Mouse (Mus musculus) heart, embryonic 13.5 days (tissue): ENCODE measurements around the gene Tmem254b. TPM values are rescaled to one million over a fixed set of nuclear protein-coding genes. Genes with fewer than 3 reads are reported as not detected.
"Not testable (repeated sequence)": the region's sequence is repeated elsewhere in the genome, so short reads cannot be mapped to it uniquely, and the experiment has no call there.

Experiments used
- ATAC-seq: fragments of 200-750 bp; cut with Nextera tagmentation; 2 replicates; pipeline ENCODE4 v1.8.0; 2017; ENCODE audit warnings: moderate TSS enrichment; ENCODE audit not compliant: insufficient number of reproducible peaks, low FRiP score, low TSS enrichment; ENCODE audit errors: extremely low read depth
- H3K27ac ChIP-seq: fragments of 300-500 bp; sonication (generic); replicated peaks from 2 replicates; pipeline ENCODE4 v1.5.1; 2015; ENCODE audit warnings: moderate library complexity, mild to moderate bottlenecking, inconsistent platforms
- H3K27me3 ChIP-seq: fragments of 300-500 bp; sonication (generic); replicated peaks from 2 replicates; pipeline ENCODE4 v1.6.1; 2015; ENCODE audit warnings: mild to moderate bottlenecking, inconsistent platforms
- H3K36me3 ChIP-seq: fragments of 300-500 bp; sonication (generic); 2 replicates; pipeline ENCODE4 v1.6.1; 2015; ENCODE audit warnings: mild to moderate bottlenecking, inconsistent platforms
- H3K4me1 ChIP-seq: fragments of 300-500 bp; sonication (generic); 2 replicates; pipeline ENCODE4 v1.6.1; 2015; ENCODE audit warnings: inconsistent platforms
- H3K4me2 ChIP-seq: fragments of 300-500 bp; sonication (generic); 2 replicates; pipeline ENCODE4 v1.6.1; 2015; ENCODE audit warnings: inconsistent platforms, mild to moderate bottlenecking, moderate library complexity
- H3K4me3 ChIP-seq: fragments of 300-500 bp; sonication (generic); 2 replicates; pipeline ENCODE4 v1.5.1; 2015; ENCODE audit warnings: moderate library complexity, mild to moderate bottlenecking, inconsistent platforms
- H3K9ac ChIP-seq: fragments of 300-500 bp; sonication (generic); 2 replicates; pipeline ENCODE4 v1.6.1; 2015; ENCODE audit warnings: inconsistent platforms, mild to moderate bottlenecking, moderate library complexity
- H3K9me3 ChIP-seq: fragments of 300-500 bp; sonication (generic); 2 replicates; pipeline ENCODE4 v1.6.1; 2016; ENCODE audit warnings: inconsistent platforms
- WGBS: fragments of 180-500 bp; shearing (Covaris S2); methylation state at CpG from one replicate; pipeline ENCODE4 v1.1.7; 2015; ENCODE audit warnings: mixed read lengths; 5-methylcytosine and 5-hydroxymethylcytosine counted together
- polyA plus RNA-seq: library from polyadenylated mRNA; unstranded; fragments of >200 nt; fragmentation: Nextera tagmentation; extraction: Ambion mirVana; gene quantifications from 2 replicates; pipeline ENCODE4 v1.2.1, GENCODE M21; 2015

Gene Tmem254b
- polyA plus RNA-seq: 23.7 and 25.6 TPM in 2 replicates

GRCm38 (mm10) chr14:26206926-26207247 lies at the start of gene Tmem254b:
Tmem254b (minus strand) TSS chr14:26207041.
- H3K4me3 ChIP-seq, H3K4me2 ChIP-seq, H3K27ac ChIP-seq, H3K9ac ChIP-seq, ATAC-seq, H3K4me1 ChIP-seq, H3K27me3 ChIP-seq, H3K36me3 ChIP-seq, H3K9me3 ChIP-seq: not testable (repeated sequence)
- WGBS: no CpG with 5 or more reads among the region's 10 CpGs

GRCm38 (mm10) chr14:26237183-26237582 lies 30.3 kb upstream of the Tmem254b start:
- not testable (repeated sequence) for H3K27ac ChIP-seq, H3K9ac ChIP-seq, H3K36me3 ChIP-seq, H3K4me2 ChIP-seq, H3K4me3 ChIP-seq, ATAC-seq, H3K9me3 ChIP-seq, H3K27me3 ChIP-seq, H3K4me1 ChIP-seq
- WGBS: no CpG with 5 or more reads among the region's 2 CpGs

GRCm38 (mm10) chr14:26216233-26217000 lies 9.6 kb upstream of the Tmem254b start:
- H3K4me1 ChIP-seq, H3K9ac ChIP-seq, ATAC-seq, H3K36me3 ChIP-seq, H3K27me3 ChIP-seq, H3K4me2 ChIP-seq, H3K9me3 ChIP-seq, H3K4me3 ChIP-seq, H3K27ac ChIP-seq: not testable (repeated sequence)
- no CpG with 5 or more reads among the region's 5 CpGs for WGBS

GRCm38 (mm10) chr14:26206197-26206925 lies 480 bp downstream of the Tmem254b start:
- H3K9ac ChIP-seq, H3K27ac ChIP-seq, H3K4me3 ChIP-seq, H3K4me1 ChIP-seq, H3K9me3 ChIP-seq, H3K36me3 ChIP-seq, ATAC-seq, H3K4me2 ChIP-seq, H3K27me3 ChIP-seq: not testable (repeated sequence)
- no CpG with 5 or more reads among the region's 44 CpGs for WGBS

GRCm38 (mm10) chr14:26197851-26198250 lies 9.0 kb downstream of the Tmem254b start:
- H3K27me3 ChIP-seq, ATAC-seq, H3K4me1 ChIP-seq, H3K9me3 ChIP-seq, H3K4me2 ChIP-seq, H3K9ac ChIP-seq, H3K27ac ChIP-seq, H3K36me3 ChIP-seq, H3K4me3 ChIP-seq: not testable (repeated sequence)
- no CpG with 5 or more reads among the region's 3 CpGs for WGBS

GRCm38 (mm10) chr14:26188361-26188760 lies 18.5 kb downstream of the Tmem254b start:
- not testable (repeated sequence) for ATAC-seq

GRCm38 (mm10) chr14:26186638-26187037 lies 20.2 kb downstream of the Tmem254b start:
- H3K9ac ChIP-seq, H3K27me3 ChIP-seq: not testable (repeated sequence)

More at GRCm38 (mm10) chr14:26188361-26188760, 18.5 kb downstream of the Tmem254b start:
- H3K4me3 ChIP-seq, H3K27ac ChIP-seq, H3K9me3 ChIP-seq, H3K27me3 ChIP-seq, H3K4me1 ChIP-seq, H3K36me3 ChIP-seq, H3K9ac ChIP-seq, H3K4me2 ChIP-seq: not testable (repeated sequence)
- WGBS: no CpG with 5 or more reads among the region's 8 CpGs

GRCm38 (mm10) chr14:26182380-26182779 lies 24.5 kb downstream of the Tmem254b start, which contains the start of gene Plac9b:
Plac9b (minus strand) TSS chr14:26182480.
- no CpG with 5 or more reads among the region's 10 CpGs for WGBS
- not testable (repeated sequence) for H3K9ac ChIP-seq, H3K36me3 ChIP-seq, H3K4me2 ChIP-seq, H3K4me3 ChIP-seq, H3K27me3 ChIP-seq, H3K9me3 ChIP-seq, H3K27ac ChIP-seq, H3K4me1 ChIP-seq, ATAC-seq

More at GRCm38 (mm10) chr14:26186638-26187037, 20.2 kb downstream of the Tmem254b start:
- H3K4me2 ChIP-seq, H3K36me3 ChIP-seq, H3K4me1 ChIP-seq, H3K27ac ChIP-seq, H3K4me3 ChIP-seq, H3K9me3 ChIP-seq, ATAC-seq: not testable (repeated sequence)
- WGBS: no CpG with 5 or more reads among the region's 9 CpGs

GRCm38 (mm10) chr14:26181660-26182059 lies 25.2 kb downstream of the Tmem254b start:
- H3K4me2 ChIP-seq, H3K4me1 ChIP-seq, H3K36me3 ChIP-seq, ATAC-seq, H3K9me3 ChIP-seq, H3K27ac ChIP-seq, H3K9ac ChIP-seq, H3K27me3 ChIP-seq, H3K4me3 ChIP-seq: not testable (repeated sequence)
- WGBS: no CpG with 5 or more reads among the region's 10 CpGs

- not testable (repeated sequence) for ATAC-seq, H3K4me3 ChIP-seq
- WGBS: no CpG with 5 or more reads among the region's 6 CpGs
Observed at GRCm38 (mm10) chr14:26175028-26175427, 31.8 kb downstream of the Tmem254b start.

GRCm38 (mm10) chr14:26173955-26174354 lies 32.9 kb downstream of the Tmem254b start:
- not testable (repeated sequence) for H3K27me3 ChIP-seq, H3K4me2 ChIP-seq, H3K4me3 ChIP-seq, H3K36me3 ChIP-seq, H3K9ac ChIP-seq, H3K9me3 ChIP-seq, ATAC-seq, H3K27ac ChIP-seq, H3K4me1 ChIP-seq
- WGBS: no CpG with 5 or more reads among the region's 3 CpGs

More at GRCm38 (mm10) chr14:26175028-26175427, 31.8 kb downstream of the Tmem254b start:
- H3K27me3 ChIP-seq, H3K27ac ChIP-seq, H3K9me3 ChIP-seq, H3K4me2 ChIP-seq, H3K9ac ChIP-seq, H3K4me1 ChIP-seq, H3K36me3 ChIP-seq: not testable (repeated sequence)

- not testable (repeated sequence) for ATAC-seq
Observed at GRCm38 (mm10) chr14:26165266-26165665, 41.6 kb downstream of the Tmem254b start.

More at GRCm38 (mm10) chr14:26165266-26165665, 41.6 kb downstream of the Tmem254b start:
- not testable (repeated sequence) for H3K4me2 ChIP-seq, H3K4me1 ChIP-seq, H3K9ac ChIP-seq, H3K27me3 ChIP-seq, H3K27ac ChIP-seq, H3K36me3 ChIP-seq, H3K9me3 ChIP-seq, H3K4me3 ChIP-seq
- WGBS: no CpG with 5 or more reads among the region's 12 CpGs
